Mouse (Mus musculus) left cerebral cortex, postnatal 14 days (tissue): Measurements from ENCODE around the gene Sh3rf3. TPM values are rescaled to one million over a fixed set of nuclear protein-coding genes. Genes with fewer than 3 reads are reported as not detected.

Experiments
- DNase-seq, 2 experiments: peaks; one replicate each; pipeline ENCODE4 v3.0.0; 2021 to 2022; ENCODE audit warnings: low spot score in 2 of 2, mixed read lengths in 1 of 2
- intact Hi-C: fragments of 180-260 bp; cut with DNase I; formaldehyde crosslinking; loops from one replicate; pipeline ENCODE4 v1.15.1; 2025
- total RNA-seq, 2 experiments: library from RNA; stranded (reverse); gene quantifications; 2 replicates each; pipeline ENCODE4 v1.2.3; 2021

Sh3rf3 gene
- total RNA-seq, 2 experiments from 2014 or later, result 73.2 to 87.0 TPM

GRCm38 (mm10) chr10:58841945-58842344 is 28.8 kb downstream of the Sh3rf3 start:
- DNase-seq, result no peak
- intact Hi-C loops, result no loop called here

DNA sequence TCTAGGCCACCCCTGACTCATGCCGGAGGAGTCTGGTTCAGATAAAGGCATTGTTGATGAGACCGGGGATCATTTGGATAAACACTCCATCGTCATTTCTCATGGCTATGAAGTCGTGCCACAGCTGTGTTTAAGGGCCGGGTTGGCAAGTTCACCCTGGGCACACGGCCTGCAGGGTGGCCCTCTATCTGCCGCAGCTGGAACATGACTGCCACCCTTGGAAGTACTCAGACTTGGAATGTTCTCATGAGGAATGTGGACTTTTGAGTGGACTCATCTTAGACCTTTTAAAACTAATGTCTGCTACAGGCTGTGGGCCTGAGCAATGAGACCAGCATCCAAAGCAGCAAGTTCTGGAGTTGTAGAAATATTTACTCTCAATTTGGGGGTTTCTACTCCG is 29.9 kb downstream of the Sh3rf3 start:
- DNase-seq, result no peak
- intact Hi-C loops, result no loop called here

DNA sequence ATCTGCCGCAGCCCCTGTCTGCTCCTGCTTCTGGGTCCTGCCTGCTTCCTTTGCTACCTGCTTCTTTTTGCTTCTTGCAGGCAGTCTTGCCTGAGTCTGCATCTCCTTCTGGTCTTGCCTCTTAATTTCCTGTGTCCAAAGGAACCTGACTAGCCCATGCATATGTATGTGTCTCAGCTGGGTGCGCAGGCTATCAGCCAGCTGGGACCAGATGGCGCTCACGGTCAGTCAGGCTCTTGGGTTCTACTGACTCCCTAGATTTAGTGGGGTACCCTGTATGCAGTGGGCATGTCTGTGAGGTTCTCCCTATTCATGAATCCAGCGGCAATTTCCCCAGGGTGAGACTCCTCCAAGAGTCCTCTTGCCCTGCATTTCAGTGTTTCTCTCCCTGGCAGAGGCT is 35.0 kb downstream of the Sh3rf3 start:
- intact Hi-C loops, result no loop called here
- DNase-seq, result no peak

GRCm38 (mm10) chr10:58848536-58848935 is 35.4 kb downstream of the Sh3rf3 start:
- intact Hi-C loops, result no loop called here
- no peak for DNase-seq

DNA sequence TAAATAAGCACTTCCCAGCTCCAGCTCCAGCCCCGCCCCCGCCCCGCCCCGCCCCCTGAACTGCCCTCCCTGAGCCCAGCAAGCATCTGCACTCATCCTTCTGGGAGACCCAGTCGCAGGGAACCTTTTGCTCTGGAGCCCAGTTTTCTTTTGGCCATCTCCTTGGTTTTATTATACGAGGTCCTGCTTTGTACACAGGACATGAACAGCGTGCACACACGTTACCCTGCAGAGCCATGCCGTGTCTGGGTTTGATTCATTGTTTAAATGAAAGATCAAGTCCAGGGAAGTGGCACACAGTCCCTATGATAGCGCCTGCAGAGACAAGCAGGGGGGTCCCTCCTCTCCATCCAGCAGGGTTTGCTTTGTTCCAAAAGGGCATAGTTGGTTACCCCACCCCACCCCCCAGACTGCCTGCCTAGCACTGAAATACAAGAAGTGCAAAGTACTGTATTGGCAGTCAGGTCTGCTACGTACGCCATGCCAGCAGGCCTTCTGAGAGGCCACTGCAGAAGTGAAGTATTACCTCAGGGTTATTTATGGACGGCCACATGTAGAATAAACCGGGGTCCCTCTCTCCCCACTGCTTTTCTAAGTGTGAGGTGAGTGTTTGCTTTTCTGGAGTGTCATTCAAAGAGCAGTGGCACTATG is 41.5 kb downstream of the Sh3rf3 start:
- no peak for DNase-seq
- intact Hi-C loops, result no loop called here

DNA sequence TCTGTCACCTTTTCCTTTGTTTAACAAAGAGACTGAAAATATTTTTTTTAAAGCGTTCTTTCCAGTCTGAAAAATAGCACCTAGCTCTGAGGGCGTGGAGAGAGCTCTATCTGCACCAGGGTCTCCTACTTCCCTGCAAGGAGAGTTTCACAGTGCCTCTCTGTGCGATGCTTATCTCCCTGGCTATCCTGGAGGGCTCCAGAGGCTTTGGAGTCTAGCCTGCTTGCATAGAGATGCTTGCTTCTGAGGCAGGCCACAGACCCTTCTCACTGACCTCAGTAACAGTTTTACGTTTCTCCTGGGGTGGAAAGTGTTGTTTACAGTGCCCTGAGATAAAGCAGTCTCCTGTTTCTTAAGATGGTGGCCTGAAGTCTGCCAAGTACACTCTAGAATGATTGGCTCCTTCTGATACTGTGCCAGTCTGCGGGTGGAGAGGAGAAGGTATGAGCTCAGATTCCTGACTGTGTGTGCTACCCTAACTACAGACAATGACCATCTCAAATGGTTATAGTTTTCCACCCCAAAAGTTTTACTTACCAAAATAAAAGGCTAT is 42.1 kb downstream of the Sh3rf3 start:
- no peak for DNase-seq
- intact Hi-C loops, result no loop called here

- DNase-seq, result no peak
- intact Hi-C loops, result no loop called here
Observed at GRCm38 (mm10) chr10:58855814-58856213, 42.7 kb downstream of the Sh3rf3 start.

DNA sequence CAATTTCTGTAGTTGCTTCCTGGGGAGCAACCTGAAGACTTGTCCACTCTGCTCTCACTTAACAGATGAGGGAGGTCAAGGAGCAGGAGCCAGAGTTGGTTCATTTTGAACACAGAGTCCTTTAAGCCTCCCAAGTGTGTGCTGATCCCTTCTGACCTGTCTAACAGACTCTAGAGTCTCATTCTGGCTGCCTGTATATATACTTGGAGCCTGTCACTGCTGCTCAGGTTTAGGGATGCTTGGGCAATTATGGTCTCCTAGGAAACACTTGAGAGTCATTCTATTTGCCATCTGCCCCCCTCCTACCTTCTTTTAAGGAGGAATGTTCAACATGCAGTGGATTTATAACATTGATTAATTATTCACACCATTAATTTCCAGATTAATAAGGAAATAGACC is 43.6 kb downstream of the Sh3rf3 start:
- intact Hi-C loops, result no loop called here
- DNase-seq, result no peak

- intact Hi-C loops, result no loop called here
- no peak for DNase-seq
Observed at GRCm38 (mm10) chr10:58864735-58865134, 51.6 kb downstream of the Sh3rf3 start.

DNA sequence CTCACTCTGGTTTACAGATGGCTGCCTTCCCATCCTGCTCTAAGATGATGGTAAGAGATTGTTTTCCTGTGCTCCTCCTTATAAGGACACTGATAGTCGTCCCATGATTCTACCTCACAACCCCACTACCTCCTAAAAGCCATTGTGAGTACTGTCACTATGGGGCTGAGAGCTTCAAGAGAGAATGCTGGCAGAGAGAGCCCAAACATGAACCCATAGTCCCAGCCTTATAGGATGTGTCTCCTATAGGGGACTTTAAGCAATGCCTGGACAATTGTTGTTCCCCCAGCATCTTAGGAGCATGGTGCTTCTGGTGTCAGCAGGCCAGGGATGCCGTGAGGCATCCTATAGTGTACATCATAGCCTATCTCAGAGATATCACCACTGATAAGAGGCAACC is 54.4 kb downstream of the Sh3rf3 start:
- intact Hi-C loops, result no loop called here
- no peak for DNase-seq

DNA sequence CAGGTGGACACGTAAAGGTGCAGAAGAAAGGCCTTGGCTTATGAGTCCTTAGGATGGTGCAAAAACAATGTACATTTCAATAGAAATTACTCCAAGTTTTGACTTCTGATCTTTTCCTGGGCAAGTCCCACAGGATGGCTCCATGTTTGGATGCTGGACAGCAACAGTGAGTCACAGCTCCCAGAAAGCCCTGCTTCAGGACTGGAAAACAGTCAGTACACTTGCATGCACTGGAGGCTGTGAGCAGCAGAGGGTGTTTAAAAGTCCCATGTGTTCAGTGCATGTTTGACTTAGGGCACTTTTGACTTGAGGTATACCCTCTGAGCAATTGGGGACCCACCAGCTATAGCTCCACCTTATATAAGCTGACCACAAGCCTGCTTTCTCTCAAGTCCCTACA is 56.7 kb downstream of the Sh3rf3 start:
- no peak for DNase-seq
- intact Hi-C loops, result no loop called here

DNA sequence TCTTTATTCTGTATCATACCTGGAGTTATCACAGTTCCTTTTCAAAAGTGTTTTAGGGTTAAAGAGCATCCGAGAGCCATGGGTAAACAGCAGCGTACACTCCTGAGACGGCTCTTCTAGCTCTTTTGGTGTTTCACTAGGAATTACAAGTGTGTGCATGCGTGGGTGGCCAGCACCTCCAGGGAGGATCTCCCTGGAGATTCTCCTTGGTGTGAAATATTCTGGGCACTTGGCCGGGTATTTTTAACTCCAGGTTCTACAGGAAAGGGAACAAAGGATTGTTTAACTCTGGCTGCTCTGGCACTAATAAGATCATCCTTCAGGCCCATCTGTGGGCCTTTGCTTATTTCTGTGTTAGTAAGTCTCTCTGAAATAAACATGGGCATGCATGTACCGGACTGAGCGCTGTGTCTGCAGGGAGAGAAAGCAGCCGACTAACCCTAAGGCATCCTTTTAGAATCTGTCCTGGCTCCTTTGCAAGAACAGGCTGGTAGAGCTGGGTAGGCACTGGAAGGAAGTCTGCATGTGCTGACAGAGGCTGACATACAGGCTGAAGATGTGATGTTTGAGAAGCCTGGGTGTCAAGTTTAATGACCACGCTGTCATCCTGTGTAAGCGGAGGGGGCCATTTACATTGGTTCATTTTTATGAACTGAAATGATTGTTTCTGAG is 58.1 kb downstream of the Sh3rf3 start:
- intact Hi-C loops, result no loop called here
- peak; percentile 68 to 79 for DNase-seq

- intact Hi-C loops, result no loop called here
- DNase-seq, result no peak
Observed at GRCm38 (mm10) chr10:58871821-58872577, 58.8 kb downstream of the Sh3rf3 start.

DNA sequence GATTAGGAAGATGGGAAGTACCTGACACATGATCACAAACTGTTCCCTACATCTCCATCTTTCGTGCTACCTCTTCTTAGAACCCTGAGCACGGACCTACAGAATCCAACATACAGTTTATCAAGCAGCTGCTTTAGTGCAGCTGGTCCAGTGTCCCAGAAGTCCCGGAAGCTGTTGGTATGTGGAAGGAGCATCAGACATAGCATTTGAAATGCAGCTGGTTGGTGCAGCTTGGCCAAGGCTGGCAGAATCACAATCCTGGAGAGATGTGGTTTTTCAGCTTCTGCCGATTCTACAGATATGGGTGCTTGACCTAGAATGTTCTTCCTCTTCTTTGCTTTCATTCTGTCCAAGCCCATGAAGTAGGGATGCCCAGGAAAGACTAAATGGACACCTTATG is 64.7 kb downstream of the Sh3rf3 start:
- DNase-seq, result no peak
- intact Hi-C loops, result no loop called here

- intact Hi-C loops, result no loop called here
- no peak for DNase-seq
Observed at GRCm38 (mm10) chr10:58878636-58879035, 65.5 kb downstream of the Sh3rf3 start.

- no peak for DNase-seq
- intact Hi-C loops, result no loop called here
Observed at GRCm38 (mm10) chr10:58882741-58883140, 69.6 kb downstream of the Sh3rf3 start.

DNA sequence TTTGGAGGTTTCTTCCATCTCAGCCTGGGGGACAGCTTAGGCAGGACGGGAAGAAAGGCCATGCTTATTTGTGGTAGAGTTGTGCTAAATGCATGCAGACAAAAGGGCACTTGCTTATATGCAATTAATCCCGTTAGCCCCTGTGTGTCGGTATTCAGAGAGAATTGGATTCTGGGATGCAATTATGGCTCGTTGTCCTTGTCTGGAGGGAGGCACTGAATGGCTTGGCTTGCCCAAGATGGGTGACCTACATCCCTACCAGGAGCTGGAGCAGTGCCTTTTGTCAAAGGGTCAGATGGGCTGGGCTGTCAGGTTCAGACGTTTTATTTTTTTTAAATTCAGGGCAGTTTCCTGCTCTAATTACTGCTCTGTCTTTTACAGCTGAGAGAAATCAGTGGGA is 72.2 kb downstream of the Sh3rf3 start:
- intact Hi-C loops, result no loop called here
- no peak for DNase-seq

DNA sequence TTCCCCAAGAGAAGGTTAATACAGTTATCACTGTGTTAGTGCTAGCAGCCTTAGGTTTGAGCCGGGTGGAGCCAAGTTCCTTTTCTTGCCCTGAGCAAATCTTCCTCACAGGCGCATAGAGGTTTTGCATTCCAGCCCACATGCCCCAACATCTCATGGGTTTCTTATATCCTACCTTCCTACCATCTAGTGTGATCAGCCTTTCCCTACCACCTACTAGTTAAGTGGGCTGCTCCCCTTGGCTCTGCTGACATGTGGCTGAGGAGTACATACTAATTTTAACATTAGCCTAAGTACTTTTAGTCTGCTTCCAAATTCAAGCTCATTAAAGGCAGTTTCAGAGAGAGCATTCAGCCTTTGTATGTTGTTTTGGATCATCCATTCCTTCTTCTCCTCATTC is 72.7 kb downstream of the Sh3rf3 start:
- DNase-seq, result no peak
- intact Hi-C loops, result no loop called here

DNA sequence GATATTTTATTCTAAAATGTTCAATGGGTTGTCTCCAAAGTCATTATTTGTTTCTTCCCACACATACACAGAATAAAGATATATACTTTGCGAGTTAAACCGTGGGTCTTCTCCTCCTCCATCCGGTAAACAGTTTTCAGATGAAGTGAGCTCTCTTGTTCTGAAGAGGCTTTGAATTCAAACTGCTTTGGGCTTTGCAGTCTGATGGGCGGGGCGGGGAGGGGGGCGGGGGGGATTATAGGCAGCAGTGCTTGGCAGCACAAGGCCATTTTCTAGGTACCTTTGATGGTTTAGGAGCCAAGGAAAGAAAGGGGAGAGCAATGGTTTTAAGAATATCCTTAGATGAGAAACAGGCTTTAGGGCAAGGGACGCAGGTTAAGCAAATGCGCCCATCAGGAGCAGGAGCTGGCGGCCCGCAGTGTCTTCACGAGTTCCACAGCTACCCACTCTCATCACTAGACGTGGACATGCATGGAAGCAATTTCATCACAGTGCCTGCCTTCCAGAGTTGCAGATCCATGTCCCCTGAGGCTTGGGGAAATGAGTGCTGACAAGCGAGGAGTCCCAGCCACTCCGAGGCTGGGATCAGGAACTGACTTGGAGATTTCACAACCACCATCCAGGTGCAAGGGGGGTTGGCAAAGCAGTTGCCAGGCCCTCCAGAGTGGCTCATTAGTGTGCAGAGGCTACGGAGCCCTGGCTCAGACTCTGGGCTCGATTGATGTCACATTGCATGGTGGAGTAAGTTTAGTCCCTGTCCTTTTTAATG is 77.7 kb downstream of the Sh3rf3 start:
- DNase-seq, result no peak
- intact Hi-C loops, result no loop called here

GRCm38 (mm10) chr10:58895431-58895830 is 82.3 kb downstream of the Sh3rf3 start:
- no peak for DNase-seq
- intact Hi-C loops, result no loop called here
